Mouse (Mus musculus) kidney, postnatal 0 days (tissue): ENCODE measurements around the gene Naga. TPM values are rescaled to one million over a fixed set of nuclear protein-coding genes. Genes with fewer than 3 reads are reported as not detected.
A peak's percentile ranks its signal among the peaks of the same experiment; 100 is the strongest.

Experiments
- ATAC-seq: fragments of 200-750 bp; cut with Nextera tagmentation; replicated peaks from 2 replicates; pipeline ENCODE4 v1.8.0; 2017; ENCODE audit warnings: low read depth, moderate number of reproducible peaks, moderate TSS enrichment, moderate library complexity; ENCODE audit not compliant: low FRiP score
- DNase-seq: peaks from one replicate; pipeline ENCODE4 v3.0.0-alpha.2; 2016; ENCODE audit warnings: low spot score
- H3K27ac ChIP-seq: fragments of 300-500 bp; sonication (generic); 2 replicates; pipeline ENCODE4 v1.5.1; 2014; ENCODE audit warnings: mild to moderate bottlenecking
- H3K27me3 ChIP-seq: fragments of 300-500 bp; sonication (generic); 2 replicates; pipeline ENCODE4 v1.6.1; 2014; ENCODE audit warnings: low read length, mixed read lengths; ENCODE audit not compliant: insufficient read depth
- H3K36me3 ChIP-seq: fragments of 300-500 bp; sonication (generic); 2 replicates; pipeline ENCODE4 v1.6.1; 2014; ENCODE audit warnings: low read length, mixed read lengths; ENCODE audit not compliant: insufficient read depth
- H3K4me1 ChIP-seq: fragments of 300-500 bp; sonication (generic); replicated peaks from 2 replicates; pipeline ENCODE4 v1.6.1; 2014; ENCODE audit warnings: antibody characterized with exemption, low read length, mixed read lengths; ENCODE audit not compliant: insufficient read depth
- H3K4me2 ChIP-seq: fragments of 300-500 bp; sonication (generic); 2 replicates; pipeline ENCODE4 v1.6.1; 2014; ENCODE audit warnings: mild to moderate bottlenecking, low read length, moderate library complexity, mixed read lengths
- H3K4me3 ChIP-seq: fragments of 300-500 bp; sonication (generic); replicated peaks from 2 replicates; pipeline ENCODE4 v1.5.1; 2014; ENCODE audit warnings: low read depth, low read length
- H3K9ac ChIP-seq: fragments of 300-500 bp; sonication (generic); 2 replicates; pipeline ENCODE4 v1.6.1; 2014; ENCODE audit warnings: low read depth, low read length
- H3K9me3 ChIP-seq: fragments of 300-500 bp; sonication (generic); replicated peaks from 2 replicates; pipeline ENCODE4 v1.6.1; 2016; ENCODE audit warnings: low read length, inconsistent platforms, mixed read lengths
- CTCF ChIP-seq: IDR thresholded peaks from 2 replicates; pipeline ENCODE4 v1.5.1; 2016; ENCODE audit warnings: antibody characterized with exemption, low read depth, mild to moderate bottlenecking, moderate library complexity
- WGBS: fragments of 180-500 bp; shearing (Covaris S2); extraction: QIAGEN DNeasy Blood & Tissue Kit; methylation state at CpG from one replicate; pipeline ENCODE4 v1.1.7; 2014; 5-methylcytosine and 5-hydroxymethylcytosine counted together
- polyA plus RNA-seq: library from polyadenylated mRNA; unstranded; fragments of >200 nt; fragmentation: Nextera tagmentation; extraction: Ambion mirVana; gene quantifications from 2 replicates; pipeline ENCODE4 v1.2.1, GENCODE M21; 2015

The Naga gene
- polyA plus RNA-seq, 1 experiment from 2014 or later = 95.0 TPM

GRCm38 (mm10) chr15:82358431-82359260 lies 19.9 kb upstream of the Naga start:
- H3K4me3 ChIP-seq = no peak overlapping the region
- no peaks in the 10 kb centered on the region for H3K36me3 ChIP-seq
- whole genome bisulfite sequencing = 47% methylated on average over 22 of the region's 22 CpGs
- TF ChIP-seq CTCF = no peak
- H3K9me3 ChIP-seq = no peaks in the 10 kb centered on the region
- peak overlapping the region; percentile 79 for H3K27ac ChIP-seq
- no peak for ATAC-seq
- H3K4me1 ChIP-seq = peaks cover 10% of the 10 kb centered on the region
- H3K27me3 ChIP-seq = no peaks in the 10 kb centered on the region
- peak; percentile 47 for DNase-seq
- H3K4me2 ChIP-seq = peak overlapping the region; percentile 28
- peak overlapping the region; percentile 8; the same call in 1 of the 2 replicates for H3K9ac ChIP-seq

GRCm38 (mm10) chr15:82354126-82354945 lies 15.6 kb upstream of the Naga start, which contains the start of gene Ndufa6:
Gene Ndufa6 (minus strand): TSS chr15:82354322.
- Histone ChIP-seq H3K4me2 (peak within 1 kb of the TSS; percentile 85), H3K9me3 (no peaks in the 10 kb centered on the region), H3K27me3 (no peaks in the 10 kb centered on the region), H3K36me3 (peaks cover 18% of the 10 kb centered on the region), H3K4me1 (peaks cover 17% of the 10 kb centered on the region), H3K9ac (peak within 1 kb of the TSS; percentile 98), H3K27ac (peak within 1 kb of the TSS; percentile 86), H3K4me3 (peak within 1 kb of the TSS; percentile 97)
- WGBS = 2% methylated on average over 57 of the region's 57 CpGs
- DNase-seq (peak; percentile 99), ATAC-seq (peak; percentile 97)
- peak; percentile 99 for TF ChIP-seq CTCF

GRCm38 (mm10) chr15:82353745-82354113 lies 15.0 kb upstream of the Naga start:
- H3K9ac ChIP-seq = peak overlapping the region; percentile 98
- peak overlapping the region; percentile 86 for H3K27ac ChIP-seq
- ATAC-seq = no peak; the same call in 1 of the 2 replicates
- peaks cover 12% of the 10 kb centered on the region for H3K4me1 ChIP-seq
- WGBS = 0% methylated on average over 23 of the region's 23 CpGs
- H3K27me3 ChIP-seq = no peaks in the 10 kb centered on the region
- H3K4me2 ChIP-seq = peak overlapping the region; percentile 85
- no peaks in the 10 kb centered on the region for H3K9me3 ChIP-seq
- peaks cover 24% of the 10 kb centered on the region for H3K36me3 ChIP-seq
- no peak for TF ChIP-seq CTCF
- peak overlapping the region; percentile 97 for H3K4me3 ChIP-seq
- no peak for DNase-seq

GRCm38 (mm10) chr15:82353078-82353744 lies 14.5 kb upstream of the Naga start:
- peak overlapping the region; percentile 98 for H3K9ac ChIP-seq
- no peak for TF ChIP-seq CTCF
- 18% methylated on average over 14 of the region's 14 CpGs for WGBS
- H3K36me3 ChIP-seq = peaks cover 28% of the 10 kb centered on the region
- DNase-seq = peak; percentile 31
- H3K4me1 ChIP-seq = peaks cover 10% of the 10 kb centered on the region
- H3K27me3 ChIP-seq = no peaks in the 10 kb centered on the region
- peak overlapping the region; percentile 97 for H3K4me3 ChIP-seq
- no peaks in the 10 kb centered on the region for H3K9me3 ChIP-seq
- H3K27ac ChIP-seq = peak overlapping the region; percentile 86
- ATAC-seq = no peak
- H3K4me2 ChIP-seq = peak overlapping the region; percentile 85

GRCm38 (mm10) chr15:82351480-82351879 lies 12.8 kb upstream of the Naga start:
- ATAC-seq = no peak
- Histone ChIP-seq H3K36me3 (peaks cover 34% of the 10 kb centered on the region), H3K4me3 (no peak overlapping the region), H3K9ac (no peak overlapping the region), H3K4me1 (peaks cover 23% of the 10 kb centered on the region), H3K9me3 (no peaks in the 10 kb centered on the region), H3K27ac (no peak overlapping the region), H3K27me3 (no peaks in the 10 kb centered on the region), H3K4me2 (no peak overlapping the region)
- TF ChIP-seq CTCF = no peak
- DNase-seq = no peak
- WGBS = 65% methylated on average over 3 of the region's 3 CpGs

- H3K27me3 ChIP-seq = no peaks in the 10 kb centered on the region
- no peak overlapping the region for H3K4me3 ChIP-seq
- H3K27ac ChIP-seq = peak overlapping the region; percentile 28; the same call in 1 of the 2 replicates
- WGBS = 82% methylated on average over 4 of the region's 4 CpGs
- DNase-seq = no peak
- H3K36me3 ChIP-seq = peaks cover 34% of the 10 kb centered on the region
- TF ChIP-seq CTCF = no peak
- ATAC-seq = no peak
- H3K4me2 ChIP-seq = no peak overlapping the region
- H3K4me1 ChIP-seq = peaks cover 23% of the 10 kb centered on the region
- no peaks in the 10 kb centered on the region for H3K9me3 ChIP-seq
- H3K9ac ChIP-seq = no peak overlapping the region
Observed at GRCm38 (mm10) chr15:82350349-82350748, 11.6 kb upstream of the Naga start.
